Mouse (Mus musculus): ENCODE measurements at regions not wholly inside any gene's neighbourhood (a gene's known extent, or its start where the extent isn't known, plus 50 kb on each side); places are given as distances from the start of the nearest gene placed in this dataset.

- no peak overlapping the region for H3K27ac ChIP-seq
- no peaks in the 10 kb centered on the region for H3K79me2 ChIP-seq (replicated peaks; ENCODE audit: control insufficient read depth, insufficient read depth, low read length)
- H3K27me3 ChIP-seq (ENCODE audit: control insufficient read depth, insufficient read depth, low read length), result no peaks in the 10 kb centered on the region
- intact Hi-C loops (cut with DNase I), result no loop called here
- 64% methylated on average over 10 of the region's 10 CpGs for WGBS
- DNase-seq, result no peak
- no peaks in the 10 kb centered on the region for H3K4me1 ChIP-seq (ENCODE audit: control insufficient read depth, insufficient read depth, low read length)
- no peaks in the 10 kb centered on the region for H3K36me3 ChIP-seq (ENCODE audit: control insufficient read depth, insufficient read depth, low read length)
- no peak overlapping the region for H3K9ac ChIP-seq (ENCODE audit: low read depth, low read length)
- no peak for TF ChIP-seq POLR2A (IDR thresholded peaks at IDR 0.05; ENCODE audit: insufficient read depth, low read depth, low read length)
- no peak for TF ChIP-seq EP300 (IDR thresholded peaks at IDR 0.05; ENCODE audit: insufficient read depth, low read depth, low read length)
- no peak for TF ChIP-seq CTCF (IDR thresholded peaks at IDR 0.05)
- H3K4me3 ChIP-seq, result no peak overlapping the region
Measured at GRCm38 (mm10) chr3:112985094-112985636, 273.5 kb downstream of the Amy2a5 start.

DNA sequence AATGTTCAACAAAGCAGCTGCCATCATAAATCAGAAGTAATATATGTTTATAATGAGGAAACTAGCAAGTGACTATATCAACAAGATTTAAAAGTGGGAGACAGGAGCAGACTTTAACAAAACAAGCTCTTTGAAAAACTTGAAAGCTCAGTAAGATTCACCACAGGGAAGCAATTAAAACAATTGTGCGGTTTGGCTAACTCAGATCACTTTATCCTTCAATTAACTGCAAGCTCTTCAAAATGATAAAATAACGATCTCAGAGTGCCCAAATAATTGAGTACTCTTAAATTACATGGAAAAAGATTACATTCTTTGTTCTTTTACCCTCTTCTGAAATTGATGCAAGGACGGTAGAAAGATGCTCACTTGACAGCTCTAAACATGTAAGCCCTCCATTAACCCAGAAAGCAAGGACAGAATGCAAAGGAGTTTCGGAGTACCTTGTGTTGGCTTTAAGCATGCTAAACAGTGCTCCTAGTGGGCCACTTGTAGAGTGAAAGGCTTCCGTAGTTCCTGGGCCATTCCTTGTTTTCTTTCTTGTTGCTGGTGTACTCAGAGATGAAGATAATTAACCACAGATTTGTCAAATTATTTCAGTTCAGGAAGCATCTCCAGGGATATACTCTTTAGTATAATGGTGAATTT lies 305.1 kb downstream of the Amy2a5 start:
- Histone ChIP-seq H3K4me3 (no peak overlapping the region), H3K27me3 (ENCODE audit: control insufficient read depth, insufficient read depth, low read length) (no peaks in the 10 kb centered on the region), H3K36me3 (ENCODE audit: control insufficient read depth, insufficient read depth, low read length) (no peaks in the 10 kb centered on the region), H3K4me1 (ENCODE audit: control insufficient read depth, insufficient read depth, low read length) (no peaks in the 10 kb centered on the region), H3K27ac (no peak overlapping the region), H3K9ac (ENCODE audit: low read depth, low read length) (no peak overlapping the region), H3K79me2 (replicated peaks; ENCODE audit: control insufficient read depth, insufficient read depth, low read length) (no peaks in the 10 kb centered on the region)
- no peak for TF ChIP-seq EP300 (IDR thresholded peaks at IDR 0.05; ENCODE audit: insufficient read depth, low read depth, low read length)
- TF ChIP-seq CTCF (IDR thresholded peaks at IDR 0.05), result no peak
- WGBS, result 50% methylated on average over 5 of the region's 5 CpGs
- intact Hi-C loops (cut with DNase I), result no loop called here
- DNase-seq, result no peak

DNA sequence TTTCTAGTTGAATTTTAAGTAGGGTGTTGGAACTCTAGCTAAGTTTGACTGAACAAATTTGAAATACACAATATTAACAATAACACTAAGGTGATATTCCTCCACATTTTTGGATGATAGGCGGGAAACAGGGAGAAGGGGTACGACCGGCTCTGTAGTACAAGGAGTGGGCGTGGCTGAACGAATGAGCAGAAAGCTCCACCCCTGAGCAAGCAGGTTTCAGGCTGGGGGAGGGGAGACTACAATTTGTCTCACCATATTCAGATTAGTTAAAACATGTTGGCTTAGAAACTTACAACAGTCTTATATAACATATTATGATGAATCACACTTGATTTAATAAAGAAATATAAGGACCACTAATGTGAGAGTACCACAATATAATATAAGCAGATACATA lies 306.4 kb downstream of the Amy2a5 start:
- no peak for TF ChIP-seq EP300 (IDR thresholded peaks at IDR 0.05; ENCODE audit: insufficient read depth, low read depth, low read length)
- no peak for TF ChIP-seq POLR2A (IDR thresholded peaks at IDR 0.05; ENCODE audit: insufficient read depth, low read depth, low read length)
- no peak for TF ChIP-seq CTCF (IDR thresholded peaks at IDR 0.05)
- Histone ChIP-seq H3K27me3 (ENCODE audit: control insufficient read depth, insufficient read depth, low read length) (no peaks in the 10 kb centered on the region), H3K9ac (ENCODE audit: low read depth, low read length) (no peak overlapping the region), H3K36me3 (ENCODE audit: control insufficient read depth, insufficient read depth, low read length) (no peaks in the 10 kb centered on the region), H3K27ac (no peak overlapping the region), H3K4me3 (no peak overlapping the region), H3K79me2 (replicated peaks; ENCODE audit: control insufficient read depth, insufficient read depth, low read length) (no peaks in the 10 kb centered on the region), H3K4me1 (ENCODE audit: control insufficient read depth, insufficient read depth, low read length) (no peaks in the 10 kb centered on the region)
- 33% methylated on average over 5 of the region's 5 CpGs for WGBS
- intact Hi-C loops (cut with DNase I), result no loop called here
- no peak for DNase-seq

GRCm38 (mm10) chr3:112942036-112942626 lies 316.5 kb downstream of the Amy2a5 start:
- WGBS, result 63% methylated on average over 4 of the region's 4 CpGs
- no peak overlapping the region for H3K27ac ChIP-seq
- H3K79me2 ChIP-seq (replicated peaks; ENCODE audit: control insufficient read depth, insufficient read depth, low read length), result no peaks in the 10 kb centered on the region
- intact Hi-C loops (cut with DNase I), result no loop called here
- no peak for DNase-seq
- no peaks in the 10 kb centered on the region for H3K27me3 ChIP-seq (ENCODE audit: control insufficient read depth, insufficient read depth, low read length)
- H3K9ac ChIP-seq (ENCODE audit: low read depth, low read length), result no peak overlapping the region
- no peaks in the 10 kb centered on the region for H3K4me1 ChIP-seq (ENCODE audit: control insufficient read depth, insufficient read depth, low read length)
- no peaks in the 10 kb centered on the region for H3K36me3 ChIP-seq (ENCODE audit: control insufficient read depth, insufficient read depth, low read length)
- no peak overlapping the region for H3K4me3 ChIP-seq
- TF ChIP-seq EP300 (IDR thresholded peaks at IDR 0.05; ENCODE audit: insufficient read depth, low read depth, low read length), result no peak
- TF ChIP-seq CTCF (IDR thresholded peaks at IDR 0.05), result 0 out of 2 replicates have a peak, but pooled peaks have one; percentile 11
